31 mouse cellular contexts compared by ENCODE assay signal in the genomic region with DNA sequence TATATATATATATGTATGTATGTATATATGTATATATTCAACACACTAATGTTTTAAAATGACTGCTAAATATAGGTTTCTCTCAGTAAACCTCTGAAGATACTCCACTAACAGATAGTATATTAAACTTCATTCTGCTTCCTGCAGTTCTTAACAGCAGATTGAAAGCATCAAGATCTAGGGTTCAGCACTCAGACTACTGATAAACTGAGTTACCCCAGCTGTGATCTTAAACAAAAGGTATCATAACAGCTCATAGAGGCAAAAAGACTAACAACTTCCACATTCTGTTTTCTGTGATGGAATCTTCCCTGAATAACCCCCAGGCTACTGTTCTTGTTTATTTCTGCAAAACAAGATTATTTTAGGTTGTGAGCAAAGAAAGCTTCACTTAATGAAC.
"Had no signal": no experiment of that assay in that cellular context is flagged by ENCODE, and none has a peak within 500 bp of the region (broad histone marks: within the 10 kb centered on the region; RNA-seq: fewer than 3 reads in every experiment).

No protein-coding gene starts in this region.

- H3K4me2 ChIP-seq: limb, embryonic 12.5 days; limb, embryonic 13.5 days; limb, embryonic 15.5 days; liver, embryonic 11.5 days; liver, embryonic 12.5 days; liver, embryonic 13.5 days; liver, embryonic 15.5 days; lung, embryonic 15.5 days; midbrain, embryonic 11.5 days; midbrain, embryonic 12.5 days; midbrain, embryonic 13.5 days; midbrain, embryonic 15.5 days; neural tube, embryonic 12.5 days had no signal

- H3K4me1 ChIP-seq: limb, embryonic 10.5 days; limb, embryonic 12.5 days; limb, embryonic 13.5 days; limb, embryonic 15.5 days; liver, embryonic 12.5 days; liver, embryonic 13.5 days; liver, embryonic 15.5 days; lung, embryonic 15.5 days; megakaryocyte, embryonic 14.5 days; midbrain, embryonic 10.5 days; midbrain, embryonic 12.5 days; midbrain, embryonic 13.5 days; midbrain, embryonic 15.5 days; neural tube, embryonic 12.5 days had no signal

- H3K27ac ChIP-seq: left cerebral cortex, adult 2 months; limb, embryonic 10.5 days; limb, embryonic 12.5 days; limb, embryonic 13.5 days; limb, embryonic 15.5 days; liver, embryonic 12.5 days; liver, embryonic 13.5 days; liver, embryonic 14.5 days; liver, embryonic 15.5 days; lung, embryonic 15.5 days; macrophage; midbrain, embryonic 10.5 days; midbrain, embryonic 12.5 days; midbrain, embryonic 13.5 days; midbrain, embryonic 15.5 days; neural tube, embryonic 12.5 days had no signal

- H3K9me3 ChIP-seq: limb, embryonic 10.5 days; limb, embryonic 12.5 days; limb, embryonic 13.5 days; limb, embryonic 15.5 days; liver, embryonic 12.5 days; liver, embryonic 13.5 days; liver, embryonic 15.5 days; lung, embryonic 15.5 days; megakaryocyte, embryonic 14.5 days; midbrain, embryonic 10.5 days; midbrain, embryonic 12.5 days; midbrain, embryonic 13.5 days; midbrain, embryonic 15.5 days; neural tube, embryonic 12.5 days had no signal

- H3K9ac ChIP-seq: limb, embryonic 12.5 days; limb, embryonic 13.5 days; limb, embryonic 15.5 days; liver, embryonic 12.5 days; liver, embryonic 13.5 days; liver, embryonic 14.5 days; liver, embryonic 15.5 days; liver, postnatal 0 days; lung, embryonic 15.5 days; midbrain, embryonic 12.5 days; midbrain, embryonic 13.5 days; midbrain, embryonic 15.5 days; neural tube, embryonic 12.5 days had no signal

- ATAC-seq: liver, embryonic 12.5 days; liver, postnatal 0 days; lung, postnatal 0 days; midbrain, embryonic 13.5 days; midbrain, embryonic 15.5 days; midbrain, embryonic 16.5 days had no signal

- H3K36me3 ChIP-seq: limb, embryonic 10.5 days; limb, embryonic 12.5 days; limb, embryonic 13.5 days; limb, embryonic 15.5 days; liver, embryonic 12.5 days; liver, embryonic 13.5 days; liver, embryonic 15.5 days; lung, embryonic 15.5 days; midbrain, embryonic 10.5 days; midbrain, embryonic 12.5 days; midbrain, embryonic 13.5 days; midbrain, embryonic 15.5 days; neural tube, embryonic 12.5 days had no signal

- DNase-seq: left cerebral cortex, postnatal 4 days; liver; liver, embryonic 13.5 days; liver, postnatal 0 days; lung, adult 18-20 months; lung, adult 2 months; lung, postnatal 10 days; lung, postnatal 36 days; lung, postnatal 4 days; midbrain, embryonic 14.5 days had no signal

- H3K4me3 ChIP-seq: left cerebral cortex, adult 2 months; limb, embryonic 10.5 days; limb, embryonic 12.5 days; limb, embryonic 13.5 days; limb, embryonic 15.5 days; liver, embryonic 12.5 days; liver, embryonic 13.5 days; liver, embryonic 15.5 days; lung, embryonic 15.5 days; megakaryocyte, embryonic 14.5 days; midbrain, embryonic 10.5 days; midbrain, embryonic 12.5 days; midbrain, embryonic 13.5 days; midbrain, embryonic 15.5 days; myocyte; neural tube, embryonic 12.5 days had no signal

- H3K27me3 ChIP-seq: limb, embryonic 12.5 days; limb, embryonic 13.5 days; limb, embryonic 15.5 days; liver, embryonic 12.5 days; liver, embryonic 13.5 days; liver, embryonic 15.5 days; lung, embryonic 15.5 days; megakaryocyte, embryonic 14.5 days; midbrain, embryonic 12.5 days; midbrain, embryonic 13.5 days; midbrain, embryonic 15.5 days; neural tube, embryonic 12.5 days had no signal
